Mouse (Mus musculus): ENCODE data around the gene Olfr693.
"Not testable (repeated sequence)": the region's sequence is repeated elsewhere in the genome, so short reads cannot be mapped to it uniquely, and the experiment has no call there.

The Olfr693 gene

DNA sequence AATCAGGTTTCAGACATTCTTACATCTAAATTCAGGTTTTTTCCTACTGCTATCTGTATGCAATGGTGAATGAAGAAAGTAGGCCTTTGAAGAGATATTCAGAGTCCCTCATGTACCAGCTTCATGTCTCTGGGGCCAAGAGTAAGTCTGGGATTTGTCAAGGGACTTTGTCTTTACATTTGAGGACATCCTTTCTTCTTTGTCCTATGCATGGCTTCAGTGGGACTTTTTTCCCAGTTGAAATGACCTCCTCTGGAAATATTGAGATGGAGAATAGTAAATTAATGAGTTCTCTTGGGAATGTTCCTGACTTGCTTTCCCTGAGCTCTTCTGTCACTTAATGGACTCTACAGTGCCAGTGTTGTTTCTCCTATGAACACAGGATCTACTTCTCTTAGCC is at the start of gene Olfr693:
Gene Olfr693 (minus strand): TSS at position 101 of the 400 bp plus-strand sequence.
- no peak for DNase-seq

DNA sequence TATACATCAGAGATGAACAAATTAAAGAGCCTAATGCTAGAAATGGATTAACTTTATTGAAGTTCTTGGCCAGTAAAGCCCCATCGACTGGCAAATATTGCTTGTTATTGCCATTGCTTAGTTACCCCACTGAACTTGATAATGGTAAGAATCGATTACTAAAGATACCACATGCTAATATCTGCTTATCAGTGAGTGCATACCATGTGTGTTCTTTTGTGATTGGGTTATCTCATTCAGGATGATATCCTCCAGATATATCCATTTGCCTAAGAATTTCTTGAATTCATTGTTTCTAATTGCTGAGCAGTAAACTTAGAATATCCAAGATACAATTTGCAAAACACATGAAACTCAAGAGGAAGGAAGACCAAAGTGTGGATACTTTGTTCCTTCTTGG is 45.3 kb upstream of the Olfr693 start:
- DNase-seq: not testable (repeated sequence)

DNA sequence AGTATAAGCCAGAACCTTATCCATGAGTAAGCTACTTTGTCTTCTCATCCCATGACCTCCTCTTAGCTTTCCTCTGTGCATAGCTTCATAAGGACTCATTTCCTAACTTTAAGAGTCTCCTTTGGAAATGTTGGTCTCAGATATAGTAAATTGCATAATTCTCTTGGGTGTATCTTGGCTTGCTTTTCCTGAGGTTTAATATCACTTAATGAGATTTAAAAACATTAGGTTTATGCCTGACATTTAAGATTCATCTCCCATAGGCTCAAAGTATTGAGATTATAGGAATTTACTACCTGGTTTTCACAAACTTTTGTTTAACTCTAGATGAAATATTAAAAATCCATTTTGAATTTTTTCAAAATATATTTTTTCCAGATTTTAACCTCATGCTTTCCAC is 35.9 kb upstream of the Olfr693 start, which contains the start of gene Olfr695:
Gene Olfr695 (minus strand): TSS at position 101 of the 400 bp plus-strand sequence.
- DNase-seq: no peak

DNA sequence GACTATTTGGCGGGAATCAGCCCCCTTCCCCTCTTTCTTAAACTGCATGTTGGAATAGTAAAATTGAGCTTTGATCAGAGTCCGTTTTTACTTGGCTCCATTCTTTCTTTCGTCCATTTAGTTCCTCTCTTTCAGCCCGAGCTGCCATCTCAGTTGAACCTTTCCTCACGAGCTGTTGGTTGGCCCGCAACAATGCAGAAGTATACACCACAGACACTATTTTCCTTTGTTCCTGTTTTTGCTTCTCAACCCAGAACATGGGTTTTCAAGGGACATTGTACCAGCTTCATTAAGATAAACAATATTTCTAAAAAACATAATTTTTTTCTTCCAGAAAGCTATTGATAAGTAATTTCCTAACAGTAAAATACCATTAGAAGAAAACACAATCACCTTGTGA is 31.1 kb upstream of the Olfr693 start:
- DNase-seq: no peak

DNA sequence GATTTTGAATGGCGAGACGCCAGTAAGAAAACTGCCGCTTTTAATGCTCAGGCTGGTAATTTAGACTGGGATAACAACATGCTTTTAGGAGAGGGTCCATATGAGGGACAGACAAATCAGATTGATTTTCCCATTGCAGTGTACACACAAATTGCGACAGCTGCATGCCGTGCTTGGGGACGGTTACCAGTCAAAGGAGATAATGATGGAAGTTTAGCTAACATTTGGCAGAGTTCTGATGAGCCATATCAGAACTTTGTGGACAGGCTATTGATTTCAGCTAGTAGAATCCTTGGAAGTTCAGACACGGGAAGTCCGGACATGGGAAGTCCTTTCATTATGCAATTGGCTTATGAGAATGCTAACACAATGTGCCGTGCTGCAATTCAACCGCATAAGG is 27.3 kb upstream of the Olfr693 start:
- not testable (repeated sequence) for DNase-seq

DNA sequence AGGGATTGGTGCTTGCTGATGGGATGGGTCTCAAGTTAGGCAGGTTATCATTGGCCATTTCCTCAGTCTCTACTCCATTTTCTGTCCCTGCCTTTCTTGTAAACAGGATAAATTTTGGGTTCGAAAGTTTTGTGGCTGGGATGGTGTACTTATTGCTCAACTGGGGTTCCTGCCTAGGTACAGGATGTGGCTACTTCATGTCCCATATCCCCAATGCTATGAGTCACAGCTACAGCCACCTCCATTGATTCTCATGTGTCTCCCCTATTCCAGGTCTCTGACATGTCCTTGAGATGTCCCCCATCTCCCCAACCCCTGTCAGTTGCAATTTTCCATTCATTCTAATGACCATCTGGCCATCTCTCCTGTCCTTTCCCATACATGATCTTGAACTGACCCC is 16.5 kb upstream of the Olfr693 start:
- DNase-seq: no peak

DNA sequence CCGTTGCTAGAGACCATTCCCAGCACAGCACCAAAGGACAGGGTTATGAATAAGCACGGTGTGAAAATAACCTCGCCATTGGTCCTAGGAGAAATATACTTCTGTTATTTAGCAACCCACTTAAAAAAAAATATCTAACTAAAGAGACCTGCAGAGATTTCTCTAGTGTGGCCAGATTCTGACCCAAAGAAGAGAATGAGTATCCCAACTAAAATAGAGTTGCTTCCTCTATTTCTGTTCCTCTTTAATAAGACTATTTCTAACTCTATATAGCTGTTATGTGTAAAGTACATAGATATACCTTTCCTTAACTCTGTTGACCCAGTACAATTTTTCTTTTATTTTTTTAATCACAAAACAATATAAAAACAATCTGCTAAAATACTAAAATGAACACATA is 12.6 kb upstream of the Olfr693 start:
- DNase-seq: no peak

DNA sequence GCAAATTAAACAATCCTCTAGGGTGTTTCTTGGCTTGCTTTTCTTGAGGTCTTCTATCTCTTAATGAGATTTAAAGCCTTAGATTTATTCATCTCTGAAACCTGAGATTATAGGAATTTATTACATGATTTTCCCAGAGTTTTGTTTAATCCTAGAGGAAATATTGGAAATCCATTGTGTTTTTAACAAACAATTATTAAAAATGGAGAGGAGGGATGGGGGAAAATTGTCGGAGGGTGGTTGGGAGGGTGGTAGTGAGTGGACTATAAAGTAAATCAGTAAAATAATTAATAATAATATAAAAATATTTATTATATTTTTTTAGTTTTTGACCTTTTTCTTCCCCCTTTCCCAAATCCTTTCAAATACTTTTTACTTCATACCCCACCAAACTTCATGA is 11.3 kb upstream of the Olfr693 start, which contains the start of gene Olfr694:
Gene Olfr694 (minus strand): TSS at position 101 of the 400 bp plus-strand sequence.
- DNase-seq: no peak

DNA sequence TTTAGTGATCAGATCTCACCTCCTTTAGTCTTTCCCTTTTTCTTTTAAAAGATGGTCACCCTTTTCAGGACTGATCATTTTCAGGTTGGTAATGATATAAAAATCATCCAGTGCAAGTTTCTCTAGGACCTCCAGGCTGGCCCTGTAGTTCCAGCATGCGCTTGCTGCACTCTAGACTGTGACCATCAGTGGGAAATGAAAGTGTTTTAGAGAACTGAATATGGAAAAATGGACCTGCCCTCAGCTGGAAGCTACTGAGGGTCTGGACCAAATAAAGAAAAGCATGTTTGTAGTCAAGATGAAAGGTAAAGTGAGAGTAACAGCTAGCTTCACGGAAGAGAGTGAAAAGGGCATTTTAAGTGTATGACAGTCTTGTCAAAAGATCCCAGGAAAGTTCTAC is 5.0 kb upstream of the Olfr693 start:
- no peak for DNase-seq

DNA sequence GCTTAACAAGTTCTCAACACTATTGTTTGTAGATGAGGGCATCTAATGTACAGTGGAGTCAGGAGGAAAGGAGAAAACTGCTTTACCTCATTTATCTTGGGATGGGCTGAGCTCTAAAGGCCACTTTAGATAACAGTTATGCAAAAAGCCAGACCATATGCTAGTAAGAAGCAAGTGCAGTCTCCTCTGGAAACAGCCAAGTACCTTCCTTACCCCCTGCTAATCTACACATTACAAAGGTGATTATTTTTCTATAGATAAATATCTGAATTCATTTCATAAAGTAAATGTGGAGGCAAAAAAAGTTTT is 28.1 kb downstream of the Olfr693 start:
- no peak for DNase-seq

DNA sequence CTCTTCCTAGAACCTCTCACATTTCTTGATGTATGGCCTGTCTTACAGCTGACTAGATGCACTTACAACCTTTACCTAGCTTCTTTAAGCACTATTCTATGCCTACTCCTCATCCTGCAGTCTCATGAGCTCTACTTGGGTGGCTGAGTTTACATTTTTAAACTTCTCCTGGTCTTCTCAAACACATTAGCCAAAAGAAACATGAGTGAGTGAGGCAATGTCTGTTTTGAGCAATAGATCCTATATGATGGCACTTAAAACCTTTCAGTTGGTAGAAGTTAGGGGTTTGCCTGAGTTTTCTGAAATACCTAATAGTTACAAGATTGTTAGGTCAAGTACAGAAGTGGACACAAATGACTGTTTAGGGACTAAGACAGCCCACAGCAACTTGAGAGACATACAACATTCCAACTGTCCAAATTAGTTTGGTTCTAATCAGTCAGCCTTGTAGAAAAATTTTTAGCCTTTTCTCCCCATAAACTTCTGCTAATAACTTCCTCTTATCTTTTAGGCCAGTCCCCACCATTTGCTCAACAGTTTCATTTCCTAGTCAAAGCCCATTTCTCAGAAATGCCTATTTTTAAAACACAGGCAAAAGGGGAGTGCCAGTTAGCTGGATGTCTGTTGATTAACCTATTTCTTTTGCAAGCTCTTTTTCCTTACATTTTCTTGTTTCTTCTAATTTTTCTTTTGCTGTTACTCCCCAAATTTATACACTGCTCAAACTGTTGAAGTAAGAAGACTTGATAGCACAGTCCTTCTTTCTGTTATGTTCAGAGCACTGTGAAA is 28.6 kb downstream of the Olfr693 start:
- DNase-seq: no peak

DNA sequence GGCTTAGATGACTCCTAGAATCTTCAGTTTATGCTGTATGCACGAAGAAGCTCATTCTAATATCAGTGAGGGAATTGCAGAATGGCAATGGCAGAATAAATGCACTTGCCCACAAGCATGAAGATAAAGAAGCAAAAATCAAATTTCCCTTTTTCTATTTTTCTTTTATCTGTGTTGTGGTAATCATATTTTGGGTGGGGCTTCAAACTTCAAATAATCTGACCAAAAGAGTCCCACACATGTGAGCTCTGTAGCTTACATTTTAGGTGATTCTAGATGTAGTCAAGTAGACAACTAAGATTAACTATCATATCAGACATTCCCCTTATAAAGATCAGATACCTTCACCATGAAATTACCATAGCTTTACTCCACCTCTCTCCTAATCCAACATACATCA is 30.6 kb downstream of the Olfr693 start:
- no peak for DNase-seq

DNA sequence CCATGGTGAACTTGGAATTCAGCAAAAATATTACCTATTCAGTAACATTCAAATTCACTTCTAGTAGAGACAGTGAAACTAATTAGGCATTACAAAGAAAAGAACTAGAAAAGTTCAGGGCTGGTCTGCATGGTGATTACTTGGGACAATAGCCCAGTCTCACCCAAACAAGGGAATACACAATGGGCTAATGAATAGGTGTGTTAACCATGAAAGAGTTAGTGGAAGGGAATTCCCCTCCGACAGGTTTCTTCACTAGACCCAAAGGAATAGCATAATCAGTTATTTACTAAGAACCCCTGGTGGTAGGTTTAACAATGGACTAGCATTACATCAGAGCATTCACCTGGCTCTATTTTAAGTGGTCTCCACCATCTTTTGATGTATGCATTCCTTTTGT is 35.1 kb downstream of the Olfr693 start:
- no peak for DNase-seq

DNA sequence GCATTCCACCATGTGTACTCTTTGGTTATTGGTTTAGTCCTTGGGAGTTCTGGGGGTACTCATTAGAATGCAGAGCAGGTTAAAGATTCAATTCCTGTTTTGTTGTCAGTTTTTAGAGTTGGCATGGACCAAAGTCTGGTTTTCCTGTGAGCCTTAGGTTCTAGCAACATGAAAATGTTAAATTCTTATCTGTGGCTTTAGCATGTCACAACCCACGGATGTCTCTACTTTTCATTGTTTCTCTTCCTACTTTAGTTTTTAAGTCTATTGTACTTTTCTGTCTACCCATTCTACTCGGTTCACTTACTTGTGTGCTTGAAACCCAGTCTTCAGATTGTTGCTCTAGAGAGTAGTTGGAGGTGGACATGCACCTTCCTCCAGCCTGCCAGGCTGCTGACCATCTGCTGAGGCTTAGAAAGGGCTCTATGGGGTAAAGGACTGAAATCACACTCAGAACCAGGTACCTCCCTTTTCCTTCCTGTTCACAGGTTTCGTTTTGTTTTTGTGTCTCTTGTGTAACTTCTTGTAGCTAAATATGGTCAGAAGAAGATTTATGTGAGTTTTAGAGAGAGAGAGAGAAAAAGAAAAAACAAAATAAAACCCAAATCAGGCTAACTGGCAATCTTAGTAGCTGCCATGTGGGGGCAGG is 36.0 kb downstream of the Olfr693 start:
- DNase-seq: peak in 1 of 2 experiments; percentile 10

DNA sequence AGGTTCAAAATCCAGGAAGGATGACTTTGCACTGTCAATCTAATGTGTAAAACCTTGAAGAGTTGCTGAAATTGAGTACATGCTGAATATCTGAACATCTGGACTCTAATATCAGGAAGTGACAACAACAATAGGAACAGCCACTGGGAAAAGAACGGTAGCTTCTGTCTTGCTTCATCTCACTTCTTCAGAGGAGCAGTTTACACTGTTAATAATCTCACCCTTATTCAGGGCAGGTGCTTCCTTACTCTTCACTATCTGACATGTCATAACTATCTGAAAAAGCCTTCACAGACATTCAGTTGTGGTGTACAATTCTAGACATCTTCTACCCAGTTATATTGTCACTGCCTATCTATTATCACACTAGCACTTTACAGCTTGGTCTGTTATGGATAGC is 39.5 kb downstream of the Olfr693 start:
- no peak for DNase-seq

DNA sequence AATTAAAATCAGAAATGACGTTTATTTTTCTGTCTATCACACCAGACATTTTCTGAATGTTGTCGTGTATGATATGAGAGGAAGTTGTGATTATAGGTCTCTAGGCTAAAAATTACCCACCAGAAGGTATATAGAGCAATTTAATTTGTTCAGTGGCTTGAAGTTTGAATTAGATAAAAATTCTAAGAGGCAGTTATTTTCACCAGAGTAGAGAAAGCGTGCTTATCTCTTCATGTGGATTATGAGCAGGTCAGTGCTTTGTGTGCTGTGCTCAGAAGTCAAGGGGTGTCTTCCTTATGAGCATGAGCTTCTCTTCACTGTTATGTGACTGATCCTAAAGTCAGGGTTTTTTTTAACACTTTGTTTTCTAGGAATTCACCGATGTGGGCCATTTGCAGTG is 44.8 kb downstream of the Olfr693 start:
- DNase-seq: no peak

Data from lung, postnatal 4 days (tissue).